Mouse (Mus musculus) MEL (cell line): ENCODE results near the gene Bnip2.

Source experiments
- CTCF ChIP-seq, 3 experiments: IDR thresholded peaks in 2 of 3; conservative IDR thresholded peaks in 1 of 3; 2 replicates each; pipeline ENCODE4 v1.5.1; 2011 to 2012; ENCODE audit warnings: low read length in 3 of 3, low read depth in 2 of 3, mild to moderate bottlenecking in 2 of 3, improper control_type of control experiment in 1 of 3, inconsistent platforms in 1 of 3, mixed read lengths in 1 of 3, moderate library complexity in 1 of 3; ENCODE audit not compliant: control insufficient read depth in 1 of 3, insufficient read depth in 1 of 3, poor library complexity in 1 of 3, severe bottlenecking in 1 of 3
- EP300 ChIP-seq, 2 experiments: IDR thresholded peaks; 2 replicates each; pipeline ENCODE4 v1.6.1; 2011; ENCODE audit warnings: improper control_type of control experiment in 2 of 2, low read length in 2 of 2, low read depth in 1 of 2, mild to moderate bottlenecking in 1 of 2
- GATA1 ChIP-seq: IDR thresholded peaks from 2 replicates; pipeline ENCODE4 v1.6.1; 2011; ENCODE audit warnings: low read depth, low read length, improper control_type of control experiment
- MAX ChIP-seq: IDR thresholded peaks from 2 replicates; pipeline ENCODE4 v1.6.1; 2011; ENCODE audit warnings: low read length, improper control_type of control experiment
- MYC ChIP-seq: IDR thresholded peaks from 2 replicates; pipeline ENCODE4 v1.6.1; 2011; ENCODE audit warnings: low read depth, mild to moderate bottlenecking, low read length, improper control_type of control experiment, moderate library complexity
- NRF1 ChIP-seq: IDR thresholded peaks from 2 replicates; pipeline ENCODE4 v1.6.1; 2014; ENCODE audit warnings: low read depth, mild to moderate bottlenecking, inconsistent platforms, low read length, improper control_type of control experiment, moderate library complexity; ENCODE audit not compliant: poor library complexity, insufficient read depth, severe bottlenecking
- POLR2A ChIP-seq, 2 experiments: IDR thresholded peaks; 2 replicates each; pipeline ENCODE4 v1.6.1; 2011 to 2012; ENCODE audit warnings: low read length in 2 of 2, mild to moderate bottlenecking in 2 of 2, control low read depth in 1 of 2, improper control_type of control experiment in 1 of 2, low read depth in 1 of 2, moderate library complexity in 1 of 2; ENCODE audit not compliant: control insufficient read depth in 1 of 2, insufficient read depth in 1 of 2, poor library complexity in 1 of 2
- RAD21 ChIP-seq: IDR thresholded peaks from 2 replicates; pipeline ENCODE4 v1.6.1; 2011; ENCODE audit warnings: mild to moderate bottlenecking, low read depth, low read length, improper control_type of control experiment
- TAL1 ChIP-seq: IDR thresholded peaks from 2 replicates; pipeline ENCODE4 v1.6.1; 2012; ENCODE audit warnings: mild to moderate bottlenecking, inconsistent platforms, low read length, moderate library complexity, mixed read lengths
- UBTF ChIP-seq: IDR thresholded peaks from 2 replicates; pipeline ENCODE4 v1.6.1; 2012; ENCODE audit warnings: low read depth, mild to moderate bottlenecking, inconsistent platforms, low read length, improper control_type of control experiment, moderate library complexity, borderline replicate concordance; ENCODE audit not compliant: insufficient read depth
- USF1 ChIP-seq: IDR thresholded peaks from 2 replicates; pipeline ENCODE4 v1.6.1; 2014; ENCODE audit warnings: low read depth, mild to moderate bottlenecking, inconsistent platforms, low read length, improper control_type of control experiment, moderate library complexity
- ZC3H11A ChIP-seq: IDR thresholded peaks from 2 replicates; pipeline ENCODE4 v1.6.1; 2012; ENCODE audit warnings: low read depth, mild to moderate bottlenecking, inconsistent platforms, low read length, improper control_type of control experiment
- ZMIZ1 ChIP-seq: IDR thresholded peaks from 2 replicates; pipeline ENCODE4 v1.6.1; 2012; ENCODE audit warnings: low read depth, mild to moderate bottlenecking, inconsistent platforms, low read length, improper control_type of control experiment, moderate library complexity

- TF ChIP-seq ZC3H11A (no peak), RAD21 (no peak), CTCF (IDR thresholded peaks at IDR 0.05 in 2 of 3, conservative IDR thresholded peaks at IDR 0.05 in 1 of 3; ENCODE audit: control insufficient read depth in 1 of 3, insufficient read depth in 1 of 3, low read depth in 2 of 3, low read length in 3 of 3, poor library complexity in 1 of 3, severe bottlenecking in 1 of 3) (no peak), EP300 (IDR thresholded peaks at IDR 0.05; ENCODE audit: low read depth in 1 of 2, low read length in 2 of 2) (no peak), MYC (no peak), UBTF (no peak), POLR2A (IDR thresholded peaks at IDR 0.05; ENCODE audit: control insufficient read depth in 1 of 2, insufficient read depth in 1 of 2, low read depth in 1 of 2, low read length in 2 of 2, poor library complexity in 1 of 2) (no peak), USF1 (no peak), NRF1 (no peak), ZMIZ1 (no peak), GATA1 (no peak), TAL1 (no peak), MAX (no peak)
Measured at GRCm38 (mm10) chr9:70048751-70049415, 59.6 kb downstream of the Bnip2 start.
